Mouse (Mus musculus) layer of hippocampus, adult 8-10 months (tissue): ENCODE data around the gene A4galt. TPM values are rescaled to one million over a fixed set of nuclear protein-coding genes. Genes with fewer than 3 reads are reported as not detected.

Experiments used
- total RNA-seq, 4 experiments: library from RNA; stranded (reverse); gene quantifications; 2 replicates each; pipeline ENCODE4 v1.2.4; 2022

The A4galt gene
- total RNA-seq, 4 experiments from 2014 or later, result 3.7 to 4.5 (median 4.3) TPM

Other genes with a start within 250 kb of the A4galt start
- gene Nfam1, start 218.5 kb downstream of the A4galt start, total RNA-seq, result 1 to 10 TPM; 1.7 to 6.2 (median 3.5) TPM
- 10 to 100 TPM in 2 of 4 experiments, 1 to 10 TPM in 2; 8.5 to 13.7 (median 11.2) TPM for gene Serhl, start 162.3 kb downstream of the A4galt start, total RNA-seq
- gene Rrp7a, start 129.0 kb downstream of the A4galt start, total RNA-seq, result 100 to 1,000 TPM; 126 to 141 (median 133) TPM
- 10 to 100 TPM; 84.5 to 94.7 (median 92.1) TPM for gene Poldip3, start 102.4 kb downstream of the A4galt start, total RNA-seq
- gene Cyb5r3, start 79.2 kb downstream of the A4galt start, total RNA-seq, result 10 to 100 TPM; 70.0 to 98.9 (median 81.6) TPM
- 10 to 100 TPM; 16.1 to 23.7 (median 20.0) TPM for gene Arfgap3, start 98.5 kb upstream of the A4galt start, total RNA-seq
- 100 to 1,000 TPM in 3 of 4 experiments, 10 to 100 TPM in 1; 95.2 to 112 (median 106) TPM for gene Pacsin2, start 212.8 kb upstream of the A4galt start, total RNA-seq